Mouse (Mus musculus) lung, postnatal 10 days (tissue): ENCODE measurements around the gene Pex16.

Experiments used
- DNase-seq: peaks from one replicate; pipeline ENCODE4 v3.0.0; 2021

The Pex16 gene

GRCm38 (mm10) chr2:92423702-92424461 lies 49.4 kb downstream of the Pex16 start:
- DNase-seq = peak; percentile 98

- DNase-seq = peak; percentile 79
These were observed 50.2 kb downstream of the Pex16 start for GRCm38 (mm10) chr2:92424462-92425308.

GRCm38 (mm10) chr2:92425366-92425765 lies 50.9 kb downstream of the Pex16 start:
- DNase-seq = no peak

- peak; percentile 78 for DNase-seq
These were observed 52.0 kb downstream of the Pex16 start for GRCm38 (mm10) chr2:92426426-92426825.

- peak; percentile 94 for DNase-seq
These were observed 53.4 kb downstream of the Pex16 start for GRCm38 (mm10) chr2:92427882-92428281.

GRCm38 (mm10) chr2:92430089-92430488 lies 55.6 kb downstream of the Pex16 start:
- DNase-seq = no peak
